Mouse (Mus musculus) megakaryocyte progenitor cell, adult 5-6 weeks (primary cell): Measurements from ENCODE around the gene Hps4. TPM values are rescaled to one million over a fixed set of nuclear protein-coding genes. Genes with fewer than 3 reads are reported as not detected.
"Not testable (repeated sequence)": the region's sequence is repeated elsewhere in the genome, so short reads cannot be mapped to it uniquely, and the experiment has no call there.

Experiments used
- ATAC-seq: replicated peaks from 2 replicates; pipeline ENCODE4 v1.8.0; 2016; ENCODE audit warnings: mild to moderate bottlenecking, moderate TSS enrichment, inconsistent platforms; ENCODE audit not compliant: poor library complexity
- total RNA-seq, 2 experiments: library from RNA; stranded (forward) in 1 of 2; stranded (reverse) in 1 of 2; fragments of 157-497, 149-512 nt in 1 of 2; fragments of 200-1000 nt in 1 of 2; gene quantifications; 2 replicates each; pipeline versions ENCODE4 v1.2.3 to v1.2.4; 2015 to 2017

The Hps4 gene
- total RNA-seq, 2 experiments from 2014 or later: 15.9 to 17.6 TPM

GRCm38 (mm10) chr5:112394779-112395443 lies 52.0 kb downstream of the Hps4 start, which contains the start of gene Asphd2:
Gene Asphd2, minus strand, starts transcription at chr5:112394866.
- no peak for ATAC-seq

DNA sequence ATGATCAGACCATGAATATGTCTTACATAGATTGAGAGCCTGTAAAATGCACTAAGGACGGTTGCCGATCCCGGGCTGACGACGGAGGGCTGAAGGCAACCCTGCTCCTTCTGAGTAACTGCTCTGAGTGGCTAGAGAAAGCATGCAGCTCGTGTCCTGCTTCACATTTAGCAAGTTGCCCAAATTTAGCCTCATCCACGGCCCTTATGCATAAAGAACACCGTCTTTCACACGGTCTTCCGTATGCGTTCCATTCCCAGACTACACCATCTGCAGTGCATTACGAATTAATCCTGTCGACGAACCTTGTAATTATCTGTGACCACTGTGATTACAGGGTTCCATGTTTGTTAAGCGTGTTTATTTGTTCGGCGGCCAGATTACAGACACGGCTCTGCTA lies 53.2 kb downstream of the Hps4 start:
- ATAC-seq: no peak

DNA sequence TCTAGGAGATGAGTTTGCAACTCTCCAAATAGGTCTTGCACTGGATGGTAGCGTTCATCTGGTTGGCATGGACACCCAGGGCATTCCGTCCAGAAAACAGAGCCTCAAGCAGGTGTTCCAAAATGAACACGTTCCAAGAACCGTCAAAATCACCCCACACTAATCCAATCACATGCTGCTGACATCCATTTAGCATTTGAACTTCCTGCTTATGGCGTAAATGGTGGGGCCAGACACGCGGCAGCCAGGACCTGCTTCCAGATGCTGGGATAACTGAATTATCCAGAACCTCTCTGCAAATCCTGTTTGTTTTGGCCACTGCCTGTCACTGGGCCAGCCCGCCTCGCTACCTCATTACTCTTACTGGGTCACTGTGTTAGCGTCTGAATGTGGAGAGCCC lies 56.4 kb downstream of the Hps4 start:
- ATAC-seq: no peak

GRCm38 (mm10) chr5:112402437-112402836 lies 59.6 kb downstream of the Hps4 start:
- no peak for ATAC-seq

DNA sequence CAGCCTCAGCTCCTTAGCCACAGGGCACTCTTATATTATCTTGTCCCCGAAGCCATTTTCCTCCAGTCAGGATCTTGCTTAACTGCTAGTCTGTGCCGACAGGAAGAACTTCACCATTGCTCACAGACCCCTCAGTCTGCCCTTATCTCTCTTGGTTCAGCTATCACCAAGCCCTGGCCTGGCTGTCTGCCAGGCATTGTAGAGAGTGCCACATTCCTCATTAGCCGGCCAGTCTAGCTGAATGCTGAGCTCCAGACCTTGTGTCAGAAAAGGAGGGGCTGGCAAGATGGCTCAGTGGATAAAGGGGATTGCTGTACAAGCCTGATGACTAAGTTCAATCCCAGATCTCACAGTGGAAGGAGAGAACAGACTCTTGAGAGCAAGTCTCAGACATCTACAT lies 63.1 kb downstream of the Hps4 start:
- peak; percentile 61 for ATAC-seq

- ATAC-seq: no peak
Observed at GRCm38 (mm10) chr5:112409274-112409673, 66.4 kb downstream of the Hps4 start.

DNA sequence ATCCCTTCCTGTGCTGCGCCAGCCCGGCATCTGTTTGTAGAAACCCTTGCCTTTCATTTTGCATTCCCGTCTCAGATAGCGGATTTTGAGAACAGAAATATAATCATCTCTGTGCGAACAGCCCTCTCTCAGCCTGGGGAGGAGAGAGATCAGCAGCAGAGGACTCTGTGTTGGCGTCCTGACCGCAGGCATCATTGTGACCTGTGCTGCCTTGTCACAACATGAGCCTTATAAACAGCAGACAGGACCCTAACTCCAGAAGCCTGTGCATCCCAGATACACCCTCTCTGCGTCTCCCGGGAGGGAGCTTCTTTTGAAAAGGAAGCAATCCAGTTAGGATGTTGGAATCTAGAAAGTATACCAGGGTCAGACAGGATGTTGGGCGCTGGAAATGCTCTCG lies 68.2 kb downstream of the Hps4 start:
- ATAC-seq: no peak

GRCm38 (mm10) chr5:112411514-112412335 lies 68.8 kb downstream of the Hps4 start:
- no peak for ATAC-seq

DNA sequence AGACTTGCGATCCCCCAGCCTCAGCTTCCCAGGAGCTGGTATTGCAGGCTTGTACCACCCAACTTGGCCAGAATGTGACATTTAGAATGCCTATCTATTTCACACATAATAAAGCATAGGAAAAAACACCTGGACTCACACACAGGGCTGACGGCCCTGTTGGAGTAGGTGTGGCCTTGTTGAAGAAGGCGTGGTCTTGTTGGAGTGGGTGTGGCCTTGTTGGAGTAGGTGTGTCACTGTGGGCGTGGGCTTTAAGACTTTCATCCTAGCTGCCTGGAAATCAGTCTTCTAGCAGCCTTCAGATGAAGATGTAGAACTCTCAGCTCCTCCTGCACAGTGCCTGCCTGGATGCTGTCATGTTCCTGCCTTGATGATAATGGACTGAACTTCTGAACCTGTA lies 69.9 kb downstream of the Hps4 start:
- ATAC-seq: not testable (repeated sequence)

- no peak for ATAC-seq
Observed at GRCm38 (mm10) chr5:112416673-112417072, 73.8 kb downstream of the Hps4 start.

GRCm38 (mm10) chr5:112418023-112418422 lies 75.1 kb downstream of the Hps4 start:
- ATAC-seq: no peak

DNA sequence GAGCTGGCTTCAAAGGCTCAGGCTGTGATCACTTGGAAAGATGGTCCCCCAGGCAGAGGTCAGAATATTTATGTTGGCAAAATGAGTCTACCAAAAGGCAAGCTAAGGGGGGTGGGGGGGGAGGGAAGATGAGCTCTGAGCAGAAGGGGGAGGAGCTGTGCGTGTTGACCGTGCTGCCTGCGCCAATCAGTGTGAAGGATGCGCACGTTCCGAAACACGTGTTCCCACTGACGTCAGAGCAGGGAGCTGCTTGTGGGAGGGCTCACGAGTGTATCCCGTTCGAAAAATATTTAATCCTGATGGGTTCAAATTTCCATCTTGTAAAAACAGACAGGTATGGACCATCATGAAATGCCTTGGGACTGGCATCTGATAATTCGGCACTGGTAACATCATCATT lies 76.7 kb downstream of the Hps4 start:
- no peak for ATAC-seq

DNA sequence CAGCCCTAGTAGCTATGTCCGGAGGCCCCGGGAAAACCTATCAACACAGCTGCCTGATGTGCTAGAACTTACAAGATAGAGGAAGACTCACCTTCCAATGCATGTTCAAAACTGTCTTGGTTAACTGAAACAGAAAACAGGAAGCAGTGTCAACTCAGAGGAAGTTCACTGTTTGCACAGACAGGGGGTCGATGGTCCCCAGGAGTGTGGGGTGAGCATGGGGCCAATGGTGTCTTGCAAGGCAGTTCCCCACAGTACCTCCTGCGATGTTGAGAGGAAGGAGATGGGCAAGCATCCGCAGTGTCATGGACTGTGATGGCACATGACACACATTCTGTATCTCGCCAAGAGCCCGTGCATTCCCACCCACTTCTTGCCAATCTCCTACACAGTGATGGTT lies 83.8 kb downstream of the Hps4 start:
- ATAC-seq: peak; percentile 51; the same call in 1 of the 2 replicates

- peak; percentile 72 for ATAC-seq
Observed at GRCm38 (mm10) chr5:112427283-112427682, 84.4 kb downstream of the Hps4 start.

Other genes with a start within 250 kb of the Hps4 start
- not detected in 2 replicates for gene Cryba4, start 90.6 kb upstream of the Hps4 start, total RNA-seq (2015)
- not detected in 2 replicates for gene Cryba4, start 90.6 kb upstream of the Hps4 start, total RNA-seq (2017)
- gene Crybb1, start 87.3 kb upstream of the Hps4 start, total RNA-seq (2015): not detected in 2 replicates
- not detected in 2 replicates for gene Crybb1, start 87.3 kb upstream of the Hps4 start, total RNA-seq (2017)
- 22.6 and 29.6 TPM in 2 replicates for gene Tpst2, start 66.4 kb upstream of the Hps4 start, total RNA-seq (2015)
- 31.4 and 45.3 TPM in 2 replicates for gene Tpst2, start 66.4 kb upstream of the Hps4 start, total RNA-seq (2017)
- gene Tfip11, start 16.7 kb upstream of the Hps4 start, total RNA-seq (2015): 12.9 and 16.2 TPM in 2 replicates
- gene Tfip11, start 16.7 kb upstream of the Hps4 start, total RNA-seq (2017): 12.9 and 20.1 TPM in 2 replicates
- gene Srrd, start within 50 bp of the Hps4 start, total RNA-seq (2015): 33.7 and 40.2 TPM in 2 replicates
- 15.1 and 18.5 TPM in 2 replicates for gene Srrd, start within 50 bp of the Hps4 start, total RNA-seq (2017)
- not detected in 2 replicates for gene Gm6583, start 12.9 kb downstream of the Hps4 start, total RNA-seq (2015)
- gene Gm6583, start 12.9 kb downstream of the Hps4 start, total RNA-seq (2017): not detected in 2 replicates
- gene Asphd2, start 51.8 kb downstream of the Hps4 start, total RNA-seq (2015): not detected in 2 replicates
- gene Asphd2, start 51.8 kb downstream of the Hps4 start, total RNA-seq (2017): not detected in 2 replicates
- not detected in 2 replicates for gene Gm6588, start 106.3 kb downstream of the Hps4 start, total RNA-seq (2015)
- gene Gm6588, start 106.3 kb downstream of the Hps4 start, total RNA-seq (2017): not detected in 2 replicates
- gene Sez6l, start 234.1 kb downstream of the Hps4 start, total RNA-seq (2015): not detected in 2 replicates
- gene Sez6l, start 234.1 kb downstream of the Hps4 start, total RNA-seq (2017): not detected in 2 replicates